Mouse (Mus musculus): Measurements from ENCODE around the gene Slf1.
A peak's percentile ranks its signal among the peaks of the same experiment; 100 is the strongest.
"Not testable (repeated sequence)": the region's sequence is repeated elsewhere in the genome, so short reads cannot be mapped to it uniquely, and the experiment has no call there.

Slf1 gene

GRCm38 (mm10) chr13:77134931-77135620, at the start of gene Slf1, which contains the start of gene 2210408I21Rik:
Gene Slf1, minus strand, starts transcription at chr13:77135473.
Gene 2210408I21Rik, plus strand, starts transcription at chr13:77135540.
- peak; percentile 84 for DNase-seq

GRCm38 (mm10) chr13:77177931-77178330, 42.7 kb upstream of the Slf1 start:
- no peak for DNase-seq

GRCm38 (mm10) chr13:77140890-77141289, 5.6 kb upstream of the Slf1 start:
- DNase-seq = no peak

- DNase-seq = no peak
Observed at GRCm38 (mm10) chr13:77135621-77135981, 328 bp upstream of the Slf1 start.

GRCm38 (mm10) chr13:77131132-77131531, 4.1 kb downstream of the Slf1 start:
- no peak for DNase-seq

GRCm38 (mm10) chr13:77128240-77128639, 7.0 kb downstream of the Slf1 start:
- no peak for DNase-seq

GRCm38 (mm10) chr13:77125159-77125558, 10.1 kb downstream of the Slf1 start:
- DNase-seq = no peak

GRCm38 (mm10) chr13:77118695-77119094, 16.6 kb downstream of the Slf1 start:
- DNase-seq = no peak

GRCm38 (mm10) chr13:77107734-77108133, 27.5 kb downstream of the Slf1 start:
- no peak for DNase-seq

- not testable (repeated sequence) for DNase-seq
Observed at GRCm38 (mm10) chr13:77092876-77093275, 42.4 kb downstream of the Slf1 start.

GRCm38 (mm10) chr13:77072030-77072429, 63.2 kb downstream of the Slf1 start:
- no peak for DNase-seq

GRCm38 (mm10) chr13:77068847-77069246, 66.4 kb downstream of the Slf1 start:
- DNase-seq = no peak

- DNase-seq = no peak
Observed at GRCm38 (mm10) chr13:77063221-77063620, 72.1 kb downstream of the Slf1 start.

GRCm38 (mm10) chr13:77049736-77050135, 85.5 kb downstream of the Slf1 start:
- no peak for DNase-seq

GRCm38 (mm10) chr13:77048461-77048860, 86.8 kb downstream of the Slf1 start:
- no peak for DNase-seq

- DNase-seq = no peak
Observed at GRCm38 (mm10) chr13:77047179-77047931, 87.9 kb downstream of the Slf1 start.

- DNase-seq = no peak
Observed at GRCm38 (mm10) chr13:77046416-77046815, 88.9 kb downstream of the Slf1 start.

GRCm38 (mm10) chr13:77045375-77045774, 89.9 kb downstream of the Slf1 start:
- DNase-seq = no peak

- DNase-seq = no peak
Observed at GRCm38 (mm10) chr13:77043375-77043774, 91.9 kb downstream of the Slf1 start.

- DNase-seq = no peak
Observed at GRCm38 (mm10) chr13:77029594-77029993, 105.7 kb downstream of the Slf1 start.

- no peak for DNase-seq
Observed at GRCm38 (mm10) chr13:77018851-77019250, 116.4 kb downstream of the Slf1 start.

GRCm38 (mm10) chr13:77003684-77004083, 131.6 kb downstream of the Slf1 start:
- no peak for DNase-seq

- DNase-seq = no peak
Observed at GRCm38 (mm10) chr13:77002628-77003027, 132.6 kb downstream of the Slf1 start.
